Mouse (Mus musculus) heart, adult 9 months (tissue): ENCODE data around the gene Smagp.
A peak's percentile ranks its signal among the peaks of the same experiment; 100 is the strongest.
"Not testable (repeated sequence)": the region's sequence is repeated elsewhere in the genome, so short reads cannot be mapped to it uniquely, and the experiment has no call there.

Experiments used
- DNase-seq, 2 experiments: peaks; one replicate each; pipeline ENCODE4 v3.0.0; 2022; ENCODE audit warnings: low spot score in 2 of 2

Gene Smagp

DNA sequence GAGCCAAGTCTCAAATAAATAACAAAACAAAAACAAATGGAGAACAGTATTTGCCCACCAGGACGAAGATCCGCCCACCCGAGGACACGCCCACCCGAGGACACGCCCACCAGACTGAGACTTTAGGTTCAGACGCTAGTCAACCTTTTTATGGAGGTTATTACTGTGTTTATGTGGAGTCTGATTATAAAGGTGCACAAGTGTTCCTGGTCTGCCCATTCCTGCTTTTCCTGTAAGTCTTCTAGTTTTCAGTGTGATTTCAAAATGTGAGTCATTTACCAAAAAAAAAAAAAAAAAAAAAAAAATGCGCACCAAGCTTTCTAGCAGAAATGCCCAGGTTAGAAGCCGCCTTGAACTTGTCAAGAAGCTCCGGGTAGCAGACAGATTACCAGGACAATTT is 9.5 kb downstream of the Smagp start:
- no peak for DNase-seq

DNA sequence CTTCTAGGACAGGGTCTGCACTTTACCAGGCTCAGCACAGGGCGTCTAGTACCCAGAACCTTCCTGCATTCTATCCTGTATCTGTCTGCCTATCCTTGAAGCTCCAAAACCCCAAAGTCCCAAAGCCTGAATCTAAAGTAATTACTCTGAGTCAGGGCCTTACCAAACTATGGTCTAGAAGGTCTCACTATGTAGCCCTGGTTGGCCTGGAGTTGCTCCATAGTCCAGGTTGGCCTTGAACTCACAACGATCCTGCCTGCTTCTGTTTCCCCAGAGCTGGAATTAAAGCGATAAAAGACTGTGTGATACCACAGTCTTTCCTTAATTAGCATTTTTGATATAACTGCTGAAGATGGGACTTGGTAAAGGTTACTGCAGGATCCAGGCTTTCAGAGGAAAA is 12.3 kb downstream of the Smagp start:
- no peak for DNase-seq

DNA sequence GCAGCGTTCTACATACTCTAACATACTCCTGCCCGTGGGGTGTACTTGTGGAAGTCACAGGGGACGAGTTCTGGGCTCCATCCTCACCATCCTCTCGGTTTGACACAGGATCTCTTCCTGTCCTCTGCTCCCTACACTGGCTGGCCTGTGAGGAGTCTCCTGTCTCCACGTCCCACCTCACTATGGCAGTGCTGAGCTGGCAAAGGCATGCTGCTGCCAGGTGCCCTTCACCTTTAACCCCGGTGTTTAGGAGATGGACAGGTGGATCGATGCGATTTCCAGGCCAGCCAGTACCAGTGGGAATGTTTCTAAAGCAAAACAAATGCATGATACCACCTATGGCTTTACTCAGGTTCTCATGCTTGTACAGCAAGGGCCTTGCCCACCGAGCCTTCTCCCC is 13.0 kb downstream of the Smagp start:
- no peak for DNase-seq

DNA sequence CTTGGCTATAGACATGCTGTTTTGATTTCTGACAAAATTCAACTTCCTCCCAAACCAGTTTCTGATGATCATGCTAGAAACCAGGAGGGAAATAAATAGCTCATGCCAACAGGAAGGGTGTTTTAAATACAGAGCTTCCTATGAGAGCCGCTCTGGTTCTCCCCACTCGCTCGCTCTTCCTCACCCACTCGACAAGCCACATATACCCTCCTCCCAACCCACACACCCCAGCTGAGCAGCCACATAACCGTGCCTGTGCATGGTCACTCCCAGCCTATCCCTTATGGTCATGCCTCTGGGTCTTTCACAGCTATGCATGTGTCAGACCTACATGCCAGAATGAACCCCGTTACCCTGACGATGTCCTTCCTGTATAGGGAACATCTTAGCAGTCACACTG is 14.6 kb downstream of the Smagp start:
- DNase-seq, result peak in 1 of 2 experiments; percentile 49

DNA sequence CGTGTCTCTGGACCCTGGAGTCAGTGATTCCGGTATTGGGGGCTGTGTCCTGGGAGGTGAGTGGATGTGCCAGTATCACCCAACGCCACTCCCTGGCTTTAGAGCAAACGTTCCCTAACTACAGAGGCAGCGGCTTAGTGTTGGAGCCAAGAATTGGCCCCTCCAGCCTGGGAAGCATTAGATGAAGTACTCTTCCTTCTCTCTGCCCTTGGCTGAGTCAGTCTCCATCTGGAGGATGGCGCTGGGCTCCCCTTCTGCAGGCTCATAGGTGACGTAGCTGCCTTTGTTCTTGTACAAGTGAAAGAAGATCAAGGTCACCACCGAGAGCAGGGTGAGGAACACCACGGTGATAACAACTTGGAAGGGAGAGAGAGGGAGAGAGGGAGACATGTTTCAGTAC is 15.1 kb downstream of the Smagp start:
- DNase-seq, result not testable (repeated sequence)

DNA sequence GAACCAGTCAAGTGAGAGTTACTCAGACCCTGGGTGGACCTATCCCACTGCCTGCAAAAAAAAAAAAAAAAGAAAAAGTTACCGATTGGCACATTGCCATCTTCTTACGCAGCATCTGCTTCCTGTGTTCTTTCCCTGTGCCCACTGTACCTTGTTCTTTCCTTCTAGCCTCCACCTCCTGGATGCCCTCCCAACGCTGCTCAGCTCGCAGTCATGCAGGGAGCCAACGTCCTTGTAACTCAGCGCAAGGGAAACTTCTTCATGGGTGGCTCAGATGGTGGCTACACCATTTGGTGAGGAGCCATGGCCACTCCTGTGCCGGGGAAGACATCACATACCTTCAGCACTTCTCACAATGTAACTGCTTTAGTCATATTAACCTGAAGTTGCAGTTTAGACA is 17.5 kb downstream of the Smagp start:
- DNase-seq, result no peak

DNA sequence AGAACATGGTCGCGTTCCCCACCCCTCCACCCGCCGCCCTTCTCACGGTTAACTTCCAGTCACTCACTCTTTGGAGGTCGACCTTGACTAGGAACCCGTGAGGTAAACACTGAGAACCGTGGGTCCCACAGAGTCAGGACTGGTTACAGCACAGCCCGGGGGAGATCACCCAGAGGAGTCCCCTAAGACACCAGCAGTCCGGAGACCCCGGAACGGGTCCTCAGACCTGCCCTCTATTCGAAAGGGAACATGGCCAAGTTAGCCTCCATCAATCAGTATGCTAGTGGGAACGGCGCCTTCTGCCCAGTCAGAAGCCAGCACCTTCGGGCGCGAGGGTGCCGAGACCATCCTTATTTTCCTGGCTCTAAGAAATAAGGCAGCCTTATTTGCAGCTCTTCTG is 20.5 kb downstream of the Smagp start:
- no peak for DNase-seq

DNA sequence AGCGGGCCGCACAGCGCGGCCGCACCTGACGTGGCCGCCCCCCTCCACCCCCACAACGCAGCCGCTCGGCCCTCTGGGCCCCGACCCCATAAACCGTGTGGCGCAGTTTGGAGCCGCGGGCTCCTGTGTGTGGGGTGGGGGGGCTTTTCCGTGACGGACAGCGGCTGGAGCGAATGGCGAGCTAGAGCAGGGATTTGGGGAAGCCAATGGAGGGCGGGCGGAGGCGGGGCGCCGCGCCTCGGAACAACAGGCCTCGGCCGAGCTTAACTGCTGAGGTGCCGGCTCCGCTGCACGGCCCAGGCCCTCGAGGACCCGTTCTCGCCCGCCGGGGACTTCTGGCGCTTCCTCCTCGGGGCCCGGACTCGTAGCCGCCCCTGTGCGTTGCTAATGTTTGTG is 20.9 kb downstream of the Smagp start:
- DNase-seq, result peak; percentile 90

DNA sequence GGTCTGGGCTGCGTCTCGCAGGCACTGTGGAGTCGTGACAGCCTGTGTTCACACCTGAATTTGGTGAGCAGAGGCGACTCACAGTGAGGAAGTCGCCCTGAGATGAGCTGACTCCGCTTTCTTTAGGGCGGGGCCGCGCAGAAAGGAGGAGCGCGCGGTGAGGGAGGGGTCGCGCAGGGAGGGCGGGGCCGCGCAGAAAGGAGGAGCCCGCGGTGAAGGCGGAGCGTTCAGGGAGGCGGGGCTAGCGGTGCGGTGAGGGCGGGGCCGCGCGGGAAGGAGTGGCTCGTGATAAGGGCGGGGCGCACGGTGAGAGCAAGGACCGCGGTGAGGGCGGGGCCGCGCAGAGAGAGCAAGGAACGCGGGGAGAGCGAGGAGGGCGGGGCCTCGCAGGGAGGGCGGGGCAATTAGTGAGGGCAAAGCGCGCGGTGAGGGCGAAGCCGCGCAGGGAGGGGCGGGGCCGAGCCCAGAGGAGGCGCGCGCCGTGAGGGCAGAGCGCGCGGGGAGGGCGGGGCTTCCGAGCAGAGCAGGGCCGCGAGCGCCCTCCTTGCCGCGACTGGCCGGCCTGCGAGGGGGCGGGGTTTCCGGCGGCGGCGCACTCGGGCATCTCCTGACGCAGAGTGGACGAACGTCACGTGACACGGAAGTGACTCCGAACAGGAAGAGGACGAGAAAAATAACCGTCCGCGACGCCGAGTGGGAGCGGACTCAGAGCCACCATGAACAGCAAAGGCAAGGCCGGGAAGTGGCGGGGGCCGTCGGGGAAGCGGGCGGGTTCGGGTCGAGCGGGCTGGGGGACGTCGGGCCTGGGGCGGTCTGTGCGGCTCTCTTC is 21.5 kb downstream of the Smagp start, which contains the start of gene Dazap2:
Gene Dazap2, plus strand, starts transcription at position 354 of the 829 bp plus-strand sequence.
- DNase-seq, result peak; percentile 96 to 97

DNA sequence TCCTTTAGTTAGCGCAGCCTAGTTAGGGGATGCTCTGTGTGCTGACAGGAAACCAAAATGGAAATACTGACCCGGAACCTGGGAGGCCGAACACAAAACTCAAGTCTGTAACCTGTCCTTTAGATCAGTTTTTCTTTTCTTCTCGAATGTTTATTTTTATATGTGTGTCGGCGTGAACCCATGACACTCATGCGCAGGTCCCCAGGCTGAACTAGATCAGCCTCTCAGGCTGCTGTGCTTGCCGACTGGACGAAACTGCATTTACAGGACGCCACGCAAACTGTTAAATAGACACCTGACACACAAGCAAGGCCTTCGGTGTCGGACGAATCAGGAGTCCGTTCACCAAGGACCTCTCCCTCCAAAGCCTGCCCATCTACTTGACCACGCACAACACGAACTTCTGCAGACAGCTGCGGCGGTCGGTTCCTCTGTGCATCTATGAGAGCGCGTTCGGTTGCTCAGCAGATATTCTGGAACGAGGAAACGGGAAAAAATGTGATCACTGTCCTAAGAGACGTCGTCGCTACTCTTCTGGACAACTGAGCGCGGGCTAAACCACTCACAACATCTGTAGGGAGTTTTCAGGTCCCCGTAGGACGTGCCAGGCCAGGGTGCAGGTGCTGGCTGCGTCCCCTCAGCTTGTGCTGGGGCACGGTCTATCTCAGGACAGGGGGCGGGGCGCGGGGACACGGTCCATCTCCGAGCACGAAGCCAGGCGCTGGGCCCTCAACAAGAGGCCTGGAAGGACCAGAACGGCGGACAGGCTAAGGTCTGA is 22.3 kb downstream of the Smagp start:
- DNase-seq, result no peak

DNA sequence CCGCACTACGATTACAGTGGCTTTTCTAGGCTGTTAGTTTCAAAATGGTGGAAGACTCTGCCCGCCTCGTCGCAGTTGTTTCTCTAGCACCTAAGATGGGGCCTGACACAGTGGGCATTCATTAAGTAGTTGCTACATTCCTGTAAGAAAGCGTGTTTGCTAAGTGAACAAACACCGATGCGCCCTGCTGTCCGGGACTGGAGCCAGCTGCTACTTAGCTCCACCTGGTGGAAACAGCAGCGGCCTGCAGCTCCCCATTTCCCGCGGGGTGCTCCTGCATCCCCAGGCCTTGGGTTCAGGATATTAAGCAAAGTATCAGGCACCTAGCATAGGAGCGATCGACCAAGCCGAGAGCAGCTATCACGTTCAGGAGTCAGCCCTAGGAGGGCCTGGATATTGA is 23.2 kb downstream of the Smagp start:
- peak; percentile 67 to 73 for DNase-seq

DNA sequence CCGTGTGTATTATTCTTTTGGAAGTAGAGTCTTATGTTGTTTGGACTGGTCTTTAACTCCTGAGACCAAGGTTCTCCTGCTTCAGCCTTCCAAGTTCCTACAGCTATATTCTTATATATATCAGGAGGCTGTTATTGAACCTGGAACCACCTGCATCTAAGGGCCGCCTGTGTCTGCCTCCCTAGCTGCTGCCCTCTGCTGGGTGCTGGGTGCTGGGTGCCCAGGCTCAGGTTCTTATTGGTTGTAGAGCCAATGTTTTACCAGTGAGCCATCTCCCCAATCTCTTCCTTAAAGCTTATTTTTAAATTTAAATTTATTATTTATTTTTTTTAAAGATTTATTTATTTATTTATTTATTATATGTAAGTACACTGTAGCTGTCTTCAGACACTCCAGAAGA is 24.3 kb downstream of the Smagp start:
- DNase-seq, result no peak

DNA sequence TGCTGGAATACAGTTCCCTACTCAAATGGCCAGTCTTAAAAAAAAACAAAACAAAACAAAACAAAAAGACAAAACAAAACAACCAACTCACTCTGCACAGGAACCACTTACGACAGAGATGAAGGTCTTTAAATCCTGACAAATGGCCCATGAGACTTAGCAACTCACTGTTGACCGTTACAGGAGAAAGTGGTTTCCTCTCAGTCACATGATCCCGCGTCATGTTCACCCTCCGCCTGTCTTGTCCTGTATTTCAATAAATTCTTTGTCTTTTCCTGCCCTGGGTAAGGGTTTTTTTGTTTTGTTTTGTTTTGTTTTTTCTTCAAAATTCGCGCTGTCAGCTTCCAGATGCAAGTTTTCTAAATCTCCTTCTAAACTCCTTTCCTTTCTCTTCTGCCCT is 24.8 kb downstream of the Smagp start:
- DNase-seq, result no peak

DNA sequence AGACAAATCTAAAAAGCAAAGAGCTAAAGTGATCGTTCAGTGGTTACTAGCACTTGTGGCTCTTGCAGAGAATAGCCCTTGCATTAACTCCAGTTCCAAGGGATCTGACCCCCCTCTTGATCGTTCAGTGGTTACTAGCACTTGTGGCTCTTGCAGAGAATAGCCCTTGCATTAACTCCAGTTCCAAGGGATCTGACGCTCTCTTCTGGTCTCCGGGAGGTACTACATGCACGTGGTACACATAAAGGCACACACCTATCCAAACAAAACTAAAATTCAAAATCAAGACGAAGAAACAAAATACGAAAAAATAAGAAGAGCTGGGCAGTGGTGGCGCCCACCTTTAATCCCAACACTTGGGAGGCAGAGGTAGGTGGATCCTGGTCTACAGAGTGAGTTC is 30.1 kb downstream of the Smagp start:
- DNase-seq, result not testable (repeated sequence)

DNA sequence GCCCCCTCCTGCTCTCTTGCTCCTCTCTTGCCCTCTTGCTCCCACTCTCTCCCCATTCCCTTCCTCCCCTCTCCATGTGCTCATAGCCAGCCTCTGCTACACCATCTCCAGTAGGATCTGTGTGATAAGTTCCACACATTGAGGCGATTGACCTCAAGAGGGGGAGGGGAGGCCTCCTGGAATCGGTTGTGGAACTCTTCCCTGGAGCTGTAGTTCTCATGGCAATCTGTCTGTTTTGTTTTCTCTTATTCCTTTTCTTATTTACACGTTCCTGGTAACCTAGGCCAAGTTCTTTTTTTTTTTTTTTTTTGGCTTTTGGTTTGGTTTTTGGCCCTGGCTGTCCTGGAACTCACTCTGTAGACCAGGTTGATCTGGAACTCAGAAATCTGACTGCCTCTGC is 35.1 kb downstream of the Smagp start:
- DNase-seq, result no peak

DNA sequence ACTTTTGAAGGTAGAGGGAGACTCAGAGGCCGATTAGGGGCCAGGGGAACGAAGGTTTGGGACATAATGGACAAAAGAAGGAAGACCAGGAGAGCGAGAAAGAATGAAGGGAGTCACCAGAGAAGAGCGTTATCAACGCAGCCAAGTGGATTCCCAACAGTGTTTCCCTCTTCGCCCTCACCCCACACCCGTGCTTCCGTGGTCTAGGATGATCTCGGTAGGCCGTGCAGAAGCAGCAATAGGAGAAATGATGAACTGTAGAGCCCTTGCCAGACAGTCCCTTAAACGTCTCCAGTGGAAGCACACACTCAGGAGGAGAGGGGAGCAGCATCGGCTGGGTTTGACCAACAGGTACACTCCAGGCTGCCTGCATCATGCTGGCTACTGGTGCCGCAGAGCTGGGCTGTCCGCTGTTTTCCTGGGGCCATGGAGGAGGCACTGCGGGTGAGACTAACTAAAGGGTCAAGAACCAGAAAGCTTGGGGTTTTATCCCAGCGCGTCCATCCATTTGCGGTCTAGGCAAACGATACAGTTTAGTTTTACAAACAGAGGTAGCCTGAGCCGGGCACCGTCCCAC is 36.0 kb downstream of the Smagp start:
- DNase-seq, result no peak

DNA sequence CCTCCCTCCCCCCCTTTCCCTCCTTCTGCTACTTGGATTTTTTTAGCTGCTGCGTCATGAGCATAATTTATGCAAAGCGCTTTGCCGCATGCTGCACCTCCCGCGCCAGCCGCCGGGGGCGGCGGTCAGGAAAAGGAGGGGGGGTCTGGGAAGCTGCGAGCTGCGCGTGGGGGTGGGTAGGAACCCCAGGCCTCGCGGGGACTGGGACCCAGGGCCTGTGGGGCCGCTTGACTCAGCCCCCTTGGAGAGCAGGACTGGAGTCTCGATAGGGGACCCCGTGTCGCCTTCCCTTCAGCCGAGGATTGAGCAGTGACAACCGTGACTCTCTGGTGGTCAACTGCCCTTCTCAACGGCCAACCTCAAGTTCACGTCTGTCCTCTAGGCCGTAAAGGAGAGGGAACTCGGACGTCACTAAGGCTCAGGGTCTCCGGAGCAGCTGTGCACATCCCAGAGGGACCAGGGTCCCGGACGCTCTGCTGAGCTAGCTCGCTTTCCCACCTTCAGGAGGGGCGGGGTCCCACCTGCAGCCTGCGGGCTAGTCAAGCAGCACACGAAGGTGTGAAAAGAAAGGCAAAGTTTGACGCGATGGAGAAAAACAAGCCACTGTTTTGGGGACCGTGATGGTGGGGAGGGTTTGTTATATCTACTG is 36.6 kb downstream of the Smagp start:
- peak; percentile 76 to 78 for DNase-seq

DNA sequence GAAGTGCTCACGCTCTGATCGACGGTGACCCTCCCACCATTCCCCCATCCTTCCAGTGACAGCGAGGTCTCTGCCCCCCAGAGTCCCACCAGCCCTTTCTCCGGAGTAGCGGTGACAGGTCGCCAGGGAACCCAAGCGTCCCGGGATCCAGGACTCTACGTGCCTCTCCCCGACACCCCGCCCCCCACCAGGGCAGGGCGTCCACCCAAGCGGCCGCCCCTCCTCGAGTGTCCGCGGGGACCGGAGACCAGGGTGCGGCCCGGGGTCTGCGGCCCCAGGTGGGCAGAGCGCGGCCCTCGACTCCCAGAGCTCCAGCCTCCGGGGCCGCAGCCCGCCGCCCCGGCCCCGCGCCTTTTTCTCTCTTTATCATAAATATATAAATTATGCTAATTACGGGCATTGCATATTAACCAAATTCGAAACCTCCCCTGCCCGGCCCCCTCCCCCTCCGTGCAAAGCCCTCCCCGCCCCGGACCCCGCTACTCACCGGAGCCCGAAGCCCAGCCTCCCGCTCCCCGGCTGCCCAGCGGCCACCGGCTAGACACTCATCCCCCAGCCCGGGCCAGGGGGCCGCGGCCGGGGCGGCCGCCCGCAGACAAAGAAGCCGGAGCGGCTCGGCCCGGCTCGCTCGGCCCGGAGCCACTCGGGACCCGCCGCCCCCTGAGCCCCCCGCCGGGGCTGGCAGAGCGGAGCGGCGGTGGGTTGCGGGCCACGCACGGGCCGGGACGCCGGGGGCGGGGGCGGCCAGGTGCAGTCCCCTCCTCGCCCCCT is 37.3 kb downstream of the Smagp start, which contains the start of gene Pou6f1:
Gene Pou6f1, minus strand, starts transcription at position 709 of the 771 bp plus-strand sequence.
- peak; percentile 60 to 65 for DNase-seq

DNA sequence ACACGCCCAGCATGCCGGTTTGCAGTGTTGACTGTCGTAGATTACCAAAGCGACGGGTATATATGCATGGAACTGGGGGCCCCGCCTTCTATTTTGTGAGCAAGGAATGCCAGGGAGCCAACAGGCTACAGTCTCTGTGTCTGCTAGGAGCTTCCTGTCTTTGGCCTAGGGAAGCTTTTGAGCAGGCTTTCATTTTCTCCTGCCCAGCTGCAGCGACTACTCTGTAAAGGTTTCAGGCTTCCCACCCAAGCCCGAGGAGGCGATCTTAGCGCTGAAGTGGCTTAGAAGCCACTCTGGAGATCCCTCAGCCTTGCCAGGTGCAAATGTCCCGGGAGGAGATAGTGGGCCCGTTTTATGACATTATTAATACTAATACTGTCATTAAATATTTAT is 37.9 kb downstream of the Smagp start:
- DNase-seq, result peak; percentile 56 to 66

DNA sequence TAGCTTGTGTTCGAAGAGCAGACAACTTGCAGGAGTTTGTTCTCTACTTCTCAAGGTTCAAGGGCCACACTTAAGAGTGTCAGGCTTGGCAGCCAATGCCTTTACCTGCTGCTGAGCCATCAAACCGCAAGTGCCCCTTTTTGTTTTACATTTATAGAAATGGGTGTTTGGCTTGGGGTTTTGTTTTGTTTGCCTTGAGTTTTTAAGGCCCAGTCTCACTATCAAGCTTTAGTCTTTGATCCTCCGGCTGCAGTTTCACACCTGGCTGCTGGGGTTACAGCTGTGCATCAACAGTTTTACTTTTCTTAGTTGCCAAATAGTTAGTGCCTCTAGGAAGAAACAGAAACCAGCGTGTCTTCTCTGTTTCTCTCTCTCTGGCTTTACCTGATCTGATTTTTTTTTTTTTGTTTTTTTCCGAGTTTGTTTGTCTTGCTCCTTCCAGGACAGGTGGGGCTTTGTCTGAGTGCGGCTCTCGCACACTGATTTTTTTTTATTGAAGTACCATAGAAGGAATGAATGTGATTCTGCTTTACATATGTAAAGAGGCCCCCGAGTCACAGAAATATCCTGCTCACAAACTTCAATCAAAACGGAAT is 38.4 kb downstream of the Smagp start:
- DNase-seq, result no peak

DNA sequence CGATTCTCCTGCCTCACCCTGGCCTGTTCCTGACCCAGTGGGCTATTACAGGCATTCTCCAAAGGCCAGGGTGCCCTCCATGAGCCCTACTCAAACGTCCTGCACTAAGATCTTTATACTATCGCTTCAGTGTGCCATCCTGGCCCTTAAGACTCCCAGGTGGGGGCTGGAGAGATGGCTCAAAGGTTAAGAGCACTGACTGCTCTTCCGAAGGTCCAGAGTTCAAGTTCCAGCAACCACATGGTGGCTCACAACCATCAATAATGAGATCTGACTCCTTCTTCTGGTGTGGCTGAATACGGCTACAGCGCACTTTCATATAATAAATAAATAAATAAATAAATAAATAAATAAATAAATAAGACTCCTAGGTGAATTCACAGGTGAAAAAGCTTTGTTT is 43.9 kb downstream of the Smagp start:
- DNase-seq, result no peak
